Mouse (Mus musculus) limb, embryonic 10.5 days (tissue): Measurements from ENCODE around the gene Jade3. TPM values are rescaled to one million over a fixed set of nuclear protein-coding genes. Genes with fewer than 3 reads are reported as not detected.

ENCODE experiments used
- DNase-seq: peaks from one replicate; pipeline ENCODE4 v3.0.0-alpha.2; 2017; ENCODE audit warnings: low spot score
- H3K27ac ChIP-seq: fragments of 300-500 bp; sonication (generic); 2 replicates; pipeline ENCODE4 v1.5.1; 2016; ENCODE audit warnings: mild to moderate bottlenecking
- H3K27me3 ChIP-seq: fragments of 300-500 bp; sonication (generic); 2 replicates; pipeline ENCODE4 v1.6.1; 2016; ENCODE audit warnings: low read depth, mild to moderate bottlenecking; ENCODE audit not compliant: poor library complexity, severe bottlenecking
- H3K36me3 ChIP-seq: fragments of 300-500 bp; sonication (generic); 2 replicates; pipeline ENCODE4 v1.6.1; 2016; ENCODE audit warnings: mild to moderate bottlenecking, moderate library complexity
- H3K4me1 ChIP-seq: fragments of 300-500 bp; sonication (generic); 2 replicates; pipeline ENCODE4 v1.6.1; 2016
- H3K4me3 ChIP-seq: fragments of 300-500 bp; sonication (generic); 2 replicates; pipeline ENCODE4 v1.5.1; 2016; ENCODE audit warnings: mild to moderate bottlenecking, moderate library complexity
- H3K9me3 ChIP-seq: fragments of 300-500 bp; sonication (generic); replicated peaks from 2 replicates; pipeline ENCODE4 v1.6.1; 2016; ENCODE audit warnings: mild to moderate bottlenecking
- WGBS: fragments of 180-500 bp; shearing (Covaris S2); methylation state at CpG from one replicate; pipeline ENCODE4 v1.1.7; 2016; 5-methylcytosine and 5-hydroxymethylcytosine counted together
- polyA plus RNA-seq: library from polyadenylated mRNA; unstranded; fragments of >200 nt; fragmentation: Nextera tagmentation; extraction: Ambion mirVana; gene quantifications from 2 replicates; pipeline ENCODE4 v1.2.1, GENCODE M21; 2016

Gene Jade3
- polyA plus RNA-seq, 1 experiment from 2014 or later = 11.7 TPM

DNA sequence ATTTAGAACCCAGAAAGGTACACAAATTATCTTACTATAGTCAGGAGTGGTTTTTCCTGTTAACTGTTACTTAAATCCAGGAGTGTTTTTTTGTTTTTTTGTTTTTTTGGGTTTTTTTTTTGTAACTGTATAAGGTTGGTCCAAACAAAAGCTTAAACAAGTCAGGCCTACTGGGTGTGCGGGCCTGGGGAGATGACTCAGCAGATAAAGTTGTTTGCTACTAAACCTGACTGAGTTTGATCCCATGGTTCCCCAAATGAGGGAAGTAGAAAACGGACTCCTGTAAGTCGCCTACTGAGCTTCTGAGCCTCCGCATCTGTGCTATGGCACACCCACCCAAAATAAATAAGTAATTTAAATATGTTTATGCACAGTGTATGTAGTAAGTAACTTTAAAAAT, 6.0 kb upstream of the Jade3 start:
- Histone ChIP-seq H3K27me3 (no peaks in the 10 kb centered on the region), H3K27ac (no peak overlapping the region), H3K36me3 (no peaks in the 10 kb centered on the region), H3K9me3 (no peaks in the 10 kb centered on the region), H3K4me1 (no peaks in the 10 kb centered on the region), H3K4me3 (no peak overlapping the region)
- no peak for DNase-seq
- 92% methylated on average over 4 of the region's 4 CpGs for WGBS

DNA sequence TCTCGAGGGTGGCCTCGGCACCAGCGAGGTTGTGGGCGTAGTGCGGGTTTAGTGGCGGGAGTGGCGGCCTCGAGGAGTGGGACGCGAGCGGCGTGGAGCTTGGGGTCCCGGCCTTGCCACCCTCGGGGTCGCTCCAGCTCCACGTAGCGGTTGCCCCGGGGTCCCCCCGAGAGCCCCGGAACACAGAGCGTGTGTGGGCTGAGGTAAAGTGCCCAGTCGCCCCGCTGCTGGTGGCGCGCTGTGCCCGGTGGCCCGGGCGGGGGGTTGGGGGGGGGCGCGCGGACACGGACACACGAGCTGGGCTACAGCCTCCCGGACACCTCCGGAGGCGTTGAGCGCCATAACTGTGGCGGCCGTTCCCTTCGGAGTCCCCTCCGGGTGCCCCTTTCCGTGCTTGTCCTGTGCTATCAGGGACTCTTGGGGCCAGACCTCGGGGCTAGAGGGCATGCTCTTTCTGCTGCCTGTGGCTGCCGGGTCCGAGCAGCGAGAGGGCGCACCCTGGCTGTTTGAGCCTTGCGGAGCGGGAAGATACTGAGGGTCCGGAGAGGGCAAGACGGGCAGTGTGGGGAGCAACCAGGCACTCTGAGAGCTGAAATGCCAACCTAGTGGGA, 456 bp downstream of the Jade3 start:
- peak; percentile 49 for DNase-seq
- H3K27me3 ChIP-seq = no peaks in the 10 kb centered on the region

DNA sequence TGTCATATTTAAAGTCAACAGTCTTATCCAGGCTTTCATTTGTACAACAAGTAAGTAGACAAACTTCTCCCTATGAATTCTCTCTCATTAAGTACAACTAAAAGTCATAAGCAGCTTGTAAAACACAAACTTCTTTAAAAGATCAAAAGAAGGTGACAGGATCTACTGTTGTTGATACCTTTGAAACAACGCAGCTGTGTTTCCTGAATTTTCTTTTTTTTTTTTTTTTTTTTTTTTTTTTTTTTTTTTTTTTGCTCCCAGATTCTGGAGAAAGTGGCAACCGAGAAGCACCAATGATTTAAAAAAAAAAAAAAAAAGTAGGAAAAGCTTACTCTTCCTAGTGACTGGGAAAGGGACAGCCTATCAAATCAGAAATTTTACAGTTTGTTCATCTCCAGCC, 57.7 kb downstream of the Jade3 start:
- Histone ChIP-seq H3K36me3 (peaks cover 4% of the 10 kb centered on the region; the same call in 1 of the 2 replicates), H3K9me3 (no peaks in the 10 kb centered on the region), H3K4me1 (no peaks in the 10 kb centered on the region), H3K27me3 (no peaks in the 10 kb centered on the region), H3K27ac (no peak overlapping the region), H3K4me3 (no peak overlapping the region)
- WGBS = 86% methylated on average over 2 of the region's 2 CpGs
- DNase-seq = no peak

More for the DNA sequence above, 456 bp downstream of the Jade3 start:
- Histone ChIP-seq H3K27ac (peak overlapping the region; percentile 91), H3K4me3 (peak overlapping the region; percentile 69), H3K4me1 (no peaks in the 10 kb centered on the region), H3K9me3 (no peaks in the 10 kb centered on the region), H3K36me3 (peaks cover 7% of the 10 kb centered on the region; the same call in 1 of the 2 replicates)
- WGBS = 9% methylated on average over 45 of the region's 51 CpGs

DNA sequence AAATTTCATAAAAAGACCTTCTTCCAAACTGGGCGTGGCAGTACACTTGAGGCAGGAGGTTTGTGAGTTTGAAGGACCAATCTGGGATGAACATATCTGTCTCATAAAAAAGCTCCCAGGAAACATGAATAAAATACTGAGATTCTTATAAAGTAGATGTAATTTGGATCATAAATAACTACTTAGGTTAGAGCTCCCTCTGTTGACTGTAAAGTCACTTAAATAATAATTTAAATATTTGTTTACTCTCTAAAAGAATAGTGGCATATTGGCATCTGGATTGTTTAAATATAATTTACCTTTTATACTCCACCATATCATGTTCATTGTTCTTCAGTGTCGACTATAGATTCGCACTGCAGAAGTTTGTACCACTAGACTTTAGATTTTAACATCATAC, 72.2 kb downstream of the Jade3 start:
- H3K27ac ChIP-seq = no peak overlapping the region
- H3K27me3 ChIP-seq = no peaks in the 10 kb centered on the region
- 92% methylated on average over 3 of the region's 3 CpGs for WGBS
- no peaks in the 10 kb centered on the region for H3K4me1 ChIP-seq
- no peak overlapping the region for H3K4me3 ChIP-seq
- no peaks in the 10 kb centered on the region for H3K9me3 ChIP-seq
- peaks cover 11% of the 10 kb centered on the region for H3K36me3 ChIP-seq
- no peak for DNase-seq

DNA sequence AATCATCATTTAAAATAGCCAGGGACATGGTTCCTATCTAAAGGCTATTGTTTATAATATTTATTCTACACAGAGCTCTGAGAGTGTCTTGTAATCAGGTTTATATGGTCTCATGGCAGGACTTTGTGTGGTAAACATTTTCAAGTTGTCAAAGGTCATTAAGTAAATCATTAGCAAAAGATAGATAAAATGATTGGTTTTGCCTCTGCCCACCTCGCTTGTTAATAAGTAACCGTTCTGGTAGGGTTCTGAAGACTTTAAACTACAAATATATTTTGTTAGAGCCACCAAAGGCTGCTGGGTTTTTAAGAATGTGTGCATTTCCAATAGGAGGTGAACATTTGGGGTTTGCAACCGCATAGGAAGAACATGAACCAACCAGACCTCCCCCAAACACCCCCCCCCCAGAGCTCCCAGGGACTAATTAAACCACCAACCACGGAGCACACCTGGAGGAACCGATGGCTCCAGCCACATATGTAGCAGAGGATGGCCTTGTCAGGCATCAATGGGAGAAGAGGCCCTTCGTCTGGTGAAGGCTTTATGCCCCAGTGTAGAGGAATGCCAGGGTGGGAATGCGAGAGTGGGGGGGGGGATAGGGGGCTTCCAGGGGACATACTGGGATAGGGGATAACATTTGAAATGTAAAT, 94.9 kb downstream of the Jade3 start:
- no peaks in the 10 kb centered on the region for H3K27me3 ChIP-seq
- no peak overlapping the region for H3K4me3 ChIP-seq
- H3K27ac ChIP-seq = no peak overlapping the region
- no peaks in the 10 kb centered on the region for H3K9me3 ChIP-seq
- H3K36me3 ChIP-seq = peaks cover 10% of the 10 kb centered on the region
- WGBS = 85% methylated on average over 7 of the region's 7 CpGs
- H3K4me1 ChIP-seq = no peaks in the 10 kb centered on the region
- no peak for DNase-seq

DNA sequence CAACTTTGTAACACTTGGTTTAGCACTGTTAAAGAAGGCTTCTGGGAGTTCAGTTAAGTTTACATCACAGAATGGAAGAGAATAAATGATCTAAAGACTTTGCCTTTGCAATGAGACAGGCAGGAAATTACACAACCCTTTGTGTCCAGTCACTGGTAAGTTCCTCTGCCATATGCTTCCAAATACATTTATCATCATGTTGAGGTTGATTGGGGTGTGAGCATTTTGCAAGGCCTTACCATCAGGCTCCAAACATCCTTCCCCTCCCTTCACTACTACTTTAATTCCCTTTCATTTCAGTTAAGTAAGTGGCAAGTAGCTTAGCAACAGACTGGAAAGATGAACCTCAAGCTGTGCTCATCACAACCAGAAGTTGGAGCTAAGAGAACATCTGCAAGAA, 96.1 kb downstream of the Jade3 start:
- no peaks in the 10 kb centered on the region for H3K4me1 ChIP-seq
- H3K9me3 ChIP-seq = no peaks in the 10 kb centered on the region

DNA sequence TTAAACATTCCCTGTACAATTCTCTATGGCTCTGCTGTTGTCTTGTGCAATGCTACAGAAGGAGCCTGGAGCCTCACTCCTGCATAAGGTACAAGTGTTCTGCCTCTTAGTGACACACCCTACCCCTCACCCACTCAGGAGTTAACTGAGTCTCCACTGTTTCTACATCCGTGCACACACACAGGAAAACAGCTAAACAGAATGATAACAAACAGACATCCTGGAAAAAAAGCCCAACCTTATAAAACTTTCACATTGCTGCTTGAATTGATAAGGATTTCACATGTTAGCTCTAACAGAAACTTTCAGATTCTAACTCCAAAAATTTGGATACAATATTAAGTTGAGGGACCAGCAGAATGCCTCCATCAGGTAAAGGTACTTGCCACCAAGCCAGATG, 107.1 kb downstream of the Jade3 start:
- 69% methylated on average over 1 of the region's 1 CpGs for WGBS
- DNase-seq = no peak
- no peaks in the 10 kb centered on the region for H3K9me3 ChIP-seq
- H3K4me1 ChIP-seq = no peaks in the 10 kb centered on the region
- H3K27me3 ChIP-seq = no peaks in the 10 kb centered on the region
- no peak overlapping the region for H3K4me3 ChIP-seq
- H3K27ac ChIP-seq = no peak overlapping the region
- H3K36me3 ChIP-seq = no peaks in the 10 kb centered on the region

More for the DNA sequence above, 96.1 kb downstream of the Jade3 start:
- Histone ChIP-seq H3K27ac (no peak overlapping the region), H3K4me3 (no peak overlapping the region), H3K36me3 (peaks cover 10% of the 10 kb centered on the region), H3K27me3 (no peaks in the 10 kb centered on the region)
- DNase-seq = no peak

DNA sequence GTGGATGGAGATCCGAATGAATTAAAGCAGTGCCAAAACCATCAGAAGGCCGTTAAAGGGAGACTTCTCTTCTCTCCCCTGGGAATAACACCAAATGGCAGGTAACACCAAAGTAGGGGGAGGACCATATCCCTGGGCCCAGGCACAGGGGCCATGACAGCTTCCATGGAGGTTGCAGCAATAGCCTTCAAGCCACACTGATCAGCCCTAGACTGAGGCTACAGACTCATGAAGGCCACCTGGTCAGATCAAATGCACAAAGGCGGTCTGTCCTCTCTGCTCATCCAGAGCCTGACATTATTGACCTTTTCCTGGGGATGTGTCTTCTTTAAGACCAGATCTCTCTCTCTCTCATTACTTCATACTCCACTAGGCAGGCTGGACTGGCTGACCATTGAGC, 118.4 kb downstream of the Jade3 start:
- no peaks in the 10 kb centered on the region for H3K9me3 ChIP-seq
- H3K27me3 ChIP-seq = no peaks in the 10 kb centered on the region
- no peak overlapping the region for H3K27ac ChIP-seq
- no peaks in the 10 kb centered on the region for H3K36me3 ChIP-seq
- no peak overlapping the region for H3K4me3 ChIP-seq
- 85% methylated on average over 3 of the region's 3 CpGs for WGBS
- no peaks in the 10 kb centered on the region for H3K4me1 ChIP-seq
- DNase-seq = no peak

DNA sequence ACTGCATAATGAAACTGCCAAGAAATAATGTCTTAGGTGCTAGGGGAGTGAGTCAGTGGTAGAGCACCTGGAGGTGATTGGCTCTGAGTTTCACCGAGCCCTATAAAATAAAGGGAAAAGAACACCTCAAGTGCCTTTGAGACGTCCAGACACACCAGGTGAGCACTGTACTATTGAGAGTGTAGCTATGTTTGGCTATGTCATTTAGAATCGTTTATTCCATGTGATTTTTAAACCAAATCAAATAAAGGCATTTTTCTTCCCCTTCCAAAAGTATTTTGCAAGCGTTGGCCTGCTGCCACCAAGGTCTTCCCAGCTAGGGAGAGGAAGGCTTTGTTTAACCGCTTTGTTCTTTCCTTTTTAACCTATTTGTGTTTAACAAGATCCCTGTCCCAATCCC, 122.1 kb downstream of the Jade3 start:
- Histone ChIP-seq H3K36me3 (no peaks in the 10 kb centered on the region), H3K27ac (no peak overlapping the region), H3K27me3 (no peaks in the 10 kb centered on the region), H3K4me1 (no peaks in the 10 kb centered on the region), H3K4me3 (no peak overlapping the region), H3K9me3 (no peaks in the 10 kb centered on the region)
- DNase-seq = no peak
- 67% methylated on average over 5 of the region's 5 CpGs for WGBS

DNA sequence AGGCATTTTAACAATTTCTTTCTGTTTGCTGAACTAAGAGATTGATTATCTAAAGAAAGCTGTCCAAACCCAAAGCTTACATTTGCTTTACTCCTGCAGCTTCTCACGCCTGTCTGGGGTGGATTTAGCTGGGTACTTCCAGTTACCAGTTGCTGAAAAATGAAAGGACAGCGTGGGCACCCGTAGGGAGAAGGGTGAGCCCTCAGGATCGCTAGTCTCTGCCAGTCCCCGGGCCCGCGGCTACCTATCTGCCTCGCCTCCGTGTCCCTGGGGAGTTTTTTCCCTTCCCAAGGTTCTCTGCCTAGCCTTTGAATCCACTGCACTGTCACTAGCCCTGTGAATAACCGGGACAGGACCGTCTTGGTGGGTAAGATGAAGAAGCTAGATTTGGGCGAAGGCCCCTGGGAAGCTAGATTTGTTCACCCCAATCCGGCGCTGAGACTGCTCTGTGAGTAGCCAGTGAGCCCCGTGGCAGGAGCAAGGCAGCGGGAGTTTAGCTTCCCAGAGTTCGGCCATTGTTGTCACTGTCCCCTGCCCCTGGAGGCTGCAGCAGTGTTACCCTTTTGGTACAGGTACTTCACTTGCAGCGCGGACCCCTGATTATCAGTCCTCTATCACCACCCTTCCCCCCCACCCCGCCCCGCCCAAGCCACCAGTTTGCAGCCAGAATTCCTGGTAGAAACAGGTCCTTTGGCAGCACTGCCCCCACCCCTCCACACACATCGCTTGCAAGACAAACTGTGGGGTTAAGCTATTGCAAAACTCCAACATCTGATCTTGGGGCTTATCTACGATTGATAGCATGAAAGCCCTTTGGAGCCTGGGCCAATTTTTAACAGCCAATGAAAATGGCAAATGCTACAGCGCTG, 122.8 kb downstream of the Jade3 start:
- Histone ChIP-seq H3K27ac (peak overlapping the region; percentile 59; the same call in 1 of the 2 replicates), H3K27me3 (no peaks in the 10 kb centered on the region), H3K4me3 (peak overlapping the region; percentile 41), H3K9me3 (no peaks in the 10 kb centered on the region), H3K36me3 (no peaks in the 10 kb centered on the region), H3K4me1 (no peaks in the 10 kb centered on the region)
- WGBS = 15% methylated on average over 24 of the region's 24 CpGs
- DNase-seq = peak; percentile 33

DNA sequence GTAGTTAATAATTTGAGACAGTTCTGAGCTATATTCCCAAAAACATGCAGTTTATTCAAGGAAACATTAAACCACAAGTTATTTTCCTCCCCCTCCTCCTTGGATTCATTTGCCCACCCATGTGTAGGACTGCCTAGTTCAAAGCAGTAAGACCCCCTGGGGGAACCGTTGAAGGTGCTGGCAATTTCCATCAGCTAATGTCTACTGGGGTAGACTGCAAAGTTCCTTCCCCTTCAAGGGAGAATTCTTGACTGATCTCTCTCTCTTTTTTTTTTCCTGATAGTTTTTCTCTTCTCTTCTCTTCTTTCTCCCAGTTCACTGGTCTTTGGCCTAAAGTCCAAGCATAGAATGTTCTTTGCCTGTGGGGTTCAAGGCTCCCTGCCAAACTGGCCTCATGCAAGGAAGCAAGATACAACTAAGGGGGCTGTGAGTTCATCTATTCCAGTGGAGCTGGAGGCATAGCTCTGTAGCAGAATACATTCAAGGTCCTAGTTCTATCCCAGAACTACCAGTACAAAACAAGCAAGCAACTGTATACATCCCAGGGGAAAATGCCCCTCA, 123.5 kb downstream of the Jade3 start:
- H3K4me3 ChIP-seq = no peak overlapping the region
- no peak overlapping the region for H3K27ac ChIP-seq
- H3K36me3 ChIP-seq = no peaks in the 10 kb centered on the region
- no peaks in the 10 kb centered on the region for H3K4me1 ChIP-seq
- no peak for DNase-seq
- 56% methylated on average over 1 of the region's 1 CpGs for WGBS
- no peaks in the 10 kb centered on the region for H3K27me3 ChIP-seq
- H3K9me3 ChIP-seq = no peaks in the 10 kb centered on the region

DNA sequence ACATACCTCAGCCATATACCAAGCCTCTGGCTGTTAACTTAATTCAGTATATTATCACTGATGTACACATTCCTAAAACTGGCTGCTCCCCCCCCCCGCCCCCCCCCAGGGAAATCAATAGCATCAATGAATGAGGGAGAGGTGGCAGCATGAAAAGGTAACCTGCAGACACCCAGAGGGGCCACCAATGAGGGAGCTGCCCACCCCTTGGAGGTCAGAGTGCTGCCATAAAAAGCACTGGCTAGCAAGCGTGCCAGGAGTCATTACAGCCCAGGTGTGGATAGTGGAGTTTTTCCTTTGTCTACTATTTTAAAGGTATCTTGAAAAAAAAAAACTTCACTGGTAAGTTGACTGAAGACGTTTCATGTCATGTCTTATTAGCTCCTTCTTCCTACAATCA, 124.0 kb downstream of the Jade3 start, which contains the start of gene Rgn:
Gene Rgn (plus strand): TSS at position 256 of the 400 bp plus-strand sequence.
- no peaks in the 10 kb centered on the region for H3K4me1 ChIP-seq
- DNase-seq = no peak
- no peaks in the 10 kb centered on the region for H3K9me3 ChIP-seq
- H3K36me3 ChIP-seq = no peaks in the 10 kb centered on the region
- 69% methylated on average over 3 of the region's 3 CpGs for WGBS
- peak within 1 kb of the TSS; percentile 41 for H3K4me3 ChIP-seq
- H3K27me3 ChIP-seq = no peaks in the 10 kb centered on the region
- H3K27ac ChIP-seq = no peak within 1 kb of the TSS

DNA sequence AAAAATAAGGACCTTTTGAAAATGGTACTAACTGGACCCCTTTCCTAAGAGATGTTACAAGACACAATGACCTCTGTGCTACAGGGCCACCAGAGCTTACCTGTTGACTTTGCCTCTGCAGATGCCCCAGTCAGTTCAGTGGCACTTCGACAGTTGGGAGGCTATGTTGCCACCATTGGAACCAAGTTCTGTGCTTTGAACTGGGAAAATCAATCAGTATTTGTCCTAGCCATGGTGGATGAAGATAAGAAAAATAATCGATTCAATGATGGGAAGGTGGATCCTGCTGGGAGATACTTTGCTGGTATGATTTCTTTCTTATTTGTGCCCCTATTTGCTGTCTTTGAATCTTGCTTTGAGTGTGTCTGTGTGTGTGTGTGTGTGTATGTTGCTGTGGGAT, 126.7 kb downstream of the Jade3 start:
- Histone ChIP-seq H3K27ac (no peak overlapping the region), H3K4me1 (no peaks in the 10 kb centered on the region), H3K36me3 (no peaks in the 10 kb centered on the region), H3K9me3 (no peaks in the 10 kb centered on the region), H3K4me3 (no peak overlapping the region), H3K27me3 (no peaks in the 10 kb centered on the region)
- WGBS = 86% methylated on average over 2 of the region's 2 CpGs
- no peak for DNase-seq
